Mouse (Mus musculus) heart, adult 2 months (tissue): ENCODE results near the gene Pex1. TPM values are rescaled to one million over a fixed set of nuclear protein-coding genes. Genes with fewer than 3 reads are reported as not detected.

Source experiments
- DNase-seq, 2 experiments: peaks; one replicate each; pipeline ENCODE4 v3.0.0; 2021
- H3K27ac ChIP-seq: fragments of 200-600 bp; 2 replicates; pipeline ENCODE4 v1.8.1; 2022
- H3K27me3 ChIP-seq: fragments of 200-500 bp; 2 replicates; pipeline ENCODE4 v1.6.1; 2012; ENCODE audit warnings: mild to moderate bottlenecking, low read length, inconsistent platforms, mixed read lengths; ENCODE audit not compliant: control insufficient read depth, insufficient read depth
- H3K36me3 ChIP-seq: fragments of 200-500 bp; 2 replicates; pipeline ENCODE4 v1.6.1; 2012; ENCODE audit warnings: low read length, inconsistent platforms; ENCODE audit not compliant: control insufficient read depth, insufficient read depth
- H3K4me1 ChIP-seq: fragments of 200-500 bp; 2 replicates; pipeline ENCODE4 v1.6.1; 2011; ENCODE audit warnings: low read length; ENCODE audit not compliant: control insufficient read depth, insufficient read depth
- H3K4me3 ChIP-seq: fragments of 200-600 bp; 2 replicates; pipeline ENCODE4 v1.8.1; 2022
- H3K79me2 ChIP-seq: fragments of 200-500 bp; replicated peaks from 2 replicates; pipeline ENCODE4 v1.6.1; 2012; ENCODE audit warnings: mild to moderate bottlenecking, inconsistent platforms, low read length, moderate library complexity, mixed read lengths; ENCODE audit not compliant: control insufficient read depth, insufficient read depth
- H3K9ac ChIP-seq: fragments of 200-500 bp; 2 replicates; pipeline ENCODE4 v1.6.1; 2012; ENCODE audit warnings: low read depth, mild to moderate bottlenecking, control low read depth, inconsistent platforms, low read length, mixed read lengths
- CTCF ChIP-seq: fragments of 200-600 bp; IDR thresholded peaks from 2 replicates; pipeline ENCODE4 v1.8.1; 2022; ENCODE audit warnings: antibody characterized with exemption, mild to moderate bottlenecking, moderate library complexity
- EP300 ChIP-seq: fragments of 200-500 bp; IDR thresholded peaks from 2 replicates; pipeline ENCODE4 v1.6.1; 2011; ENCODE audit warnings: low read depth, low read length, control low read depth; ENCODE audit not compliant: insufficient read depth
- POLR2A ChIP-seq: fragments of 200-500 bp; IDR thresholded peaks from 2 replicates; pipeline ENCODE4 v1.6.1; 2011; ENCODE audit warnings: mild to moderate bottlenecking, low read depth, low read length, control low read depth; ENCODE audit not compliant: insufficient read depth
- WGBS: fragments of 180-500 bp; shearing (Covaris S2); methylation state at CpG from one replicate; pipeline ENCODE4 v1.1.7; 2018; 5-methylcytosine and 5-hydroxymethylcytosine counted together
- intact Hi-C: fragments of 180-260 bp; cut with DNase I; formaldehyde crosslinking; loops from one replicate; pipeline ENCODE4 v1.15.1; 2025
- polyA plus RNA-seq: library from polyadenylated mRNA; depleted of rRNA; stranded (reverse); fragments of >200 nt; gene quantifications from 2 replicates; pipeline ENCODE4 v1.2.3, GENCODE M21; 2012
- total RNA-seq, 2 experiments: library from RNA; stranded (reverse); gene quantifications; 2 replicates each; pipeline ENCODE4 v1.2.3; 2021

The Pex1 gene
- total and polyA plus RNA-seq, 3 experiments, result 5.4 to 9.3 (median 8.8) TPM

- Histone ChIP-seq H3K27ac (no peak overlapping the region), H3K4me3 (no peak overlapping the region), H3K36me3 (no peaks in the 10 kb centered on the region; the same call in 1 of the 2 replicates), H3K27me3 (no peaks in the 10 kb centered on the region), H3K79me2 (no peaks in the 10 kb centered on the region), H3K4me1 (no peaks in the 10 kb centered on the region), H3K9ac (no peak overlapping the region)
- DNase-seq, result no peak
- WGBS, result 95% methylated on average over 2 of the region's 2 CpGs
- TF ChIP-seq CTCF, result no peak
- TF ChIP-seq EP300, result no peak
- TF ChIP-seq POLR2A, result no peak
- intact Hi-C loops, result no loop called here
Measured at GRCm38 (mm10) chr5:3577939-3578338, 17.9 kb upstream of the Pex1 start.

- intact Hi-C loops, result no loop called here
- Histone ChIP-seq H3K4me1 (no peaks in the 10 kb centered on the region), H3K4me3 (no peak overlapping the region), H3K79me2 (no peaks in the 10 kb centered on the region), H3K27ac (no peak overlapping the region), H3K36me3 (no peaks in the 10 kb centered on the region; the same call in 1 of the 2 replicates), H3K27me3 (no peaks in the 10 kb centered on the region), H3K9ac (no peak overlapping the region)
- no peak for DNase-seq
- no peak for TF ChIP-seq EP300
- TF ChIP-seq POLR2A, result no peak
- TF ChIP-seq CTCF, result no peak
- 94% methylated on average over 7 of the region's 7 CpGs for WGBS
Measured at GRCm38 (mm10) chr5:3579066-3579465, 16.8 kb upstream of the Pex1 start.

- Histone ChIP-seq H3K4me1 (peaks cover 2% of the 10 kb centered on the region), H3K79me2 (no peaks in the 10 kb centered on the region), H3K36me3 (peaks cover 3% of the 10 kb centered on the region; the same call in 1 of the 2 replicates), H3K27me3 (no peaks in the 10 kb centered on the region), H3K9ac (peak within 1 kb of the TSS; percentile 78), H3K27ac (peak within 1 kb of the TSS; percentile 82), H3K4me3 (peak within 1 kb of the TSS; percentile 81)
- TF ChIP-seq CTCF, result peak; percentile 71
- TF ChIP-seq EP300, result no peak; the same call in 1 of the 2 replicates
- no peak for TF ChIP-seq POLR2A
- under 1% methylated on average over 31 of the region's 31 CpGs for WGBS
- intact Hi-C loops, result loop anchor here (2.0 kb wide), 1 partner anchor 54 kb away; the partner anchor contains the start of gene Fam133b
- DNase-seq, result peak; percentile 81 to 85
Measured at GRCm38 (mm10) chr5:3596399-3596766, 517 bp downstream of the Pex1 start, which contains the start of gene Rbm48. Gene Rbm48, minus strand, starts transcription at chr5:3596585.

- Histone ChIP-seq H3K9ac (no peak overlapping the region), H3K4me3 (no peak overlapping the region; the same call in 1 of the 2 replicates), H3K27me3 (no peaks in the 10 kb centered on the region), H3K36me3 (peaks cover 3% of the 10 kb centered on the region; the same call in 1 of the 2 replicates), H3K27ac (no peak overlapping the region), H3K79me2 (no peaks in the 10 kb centered on the region), H3K4me1 (peaks cover 2% of the 10 kb centered on the region)
- no peak for DNase-seq
- no peak for TF ChIP-seq EP300
- no peak for TF ChIP-seq POLR2A
- TF ChIP-seq CTCF, result no peak
- intact Hi-C loops, result loop anchor here (2.0 kb wide), 1 partner anchor 54 kb away; the partner anchor contains the start of gene Fam133b
Measured at GRCm38 (mm10) chr5:3597171-3597570, 1.3 kb downstream of the Pex1 start.

GRCm38 (mm10) chr5:3598766-3599165 is 2.9 kb downstream of the Pex1 start:
- intact Hi-C loops, result no loop called here
- no peak for TF ChIP-seq POLR2A
- no peak for TF ChIP-seq EP300
- no peak for TF ChIP-seq CTCF
- no peak for DNase-seq
- peaks cover 2% of the 10 kb centered on the region for H3K4me1 ChIP-seq
- H3K36me3 ChIP-seq, result peaks cover 3% of the 10 kb centered on the region; the same call in 1 of the 2 replicates
- H3K27me3 ChIP-seq, result no peaks in the 10 kb centered on the region
- H3K9ac ChIP-seq, result no peak overlapping the region
- no peak overlapping the region for H3K27ac ChIP-seq
- no peaks in the 10 kb centered on the region for H3K79me2 ChIP-seq
- no peak overlapping the region for H3K4me3 ChIP-seq
- 92% methylated on average over 5 of the region's 5 CpGs for WGBS

GRCm38 (mm10) chr5:3600298-3600697 is 4.4 kb downstream of the Pex1 start:
- DNase-seq, result no peak

GRCm38 (mm10) chr5:3600790-3601189 is 4.9 kb downstream of the Pex1 start:
- TF ChIP-seq POLR2A (no peak), EP300 (no peak), CTCF (no peak)
- DNase-seq, result no peak
- Histone ChIP-seq H3K4me3 (no peak overlapping the region), H3K9ac (no peak overlapping the region), H3K79me2 (no peaks in the 10 kb centered on the region), H3K4me1 (no peaks in the 10 kb centered on the region), H3K36me3 (no peaks in the 10 kb centered on the region), H3K27me3 (no peaks in the 10 kb centered on the region), H3K27ac (no peak overlapping the region)
- WGBS, result 87% methylated on average over 3 of the region's 3 CpGs
- intact Hi-C loops, result no loop called here

More at GRCm38 (mm10) chr5:3600298-3600697, 4.4 kb downstream of the Pex1 start:
- peaks cover under 1% of the 10 kb centered on the region; the same call in 1 of the 2 replicates for H3K36me3 ChIP-seq
- WGBS, result 87% methylated on average over 1 of the region's 1 CpGs
- intact Hi-C loops, result no loop called here
- no peaks in the 10 kb centered on the region for H3K27me3 ChIP-seq
- H3K4me1 ChIP-seq, result no peaks in the 10 kb centered on the region
- H3K79me2 ChIP-seq, result no peaks in the 10 kb centered on the region
- TF ChIP-seq POLR2A, result no peak
- no peak overlapping the region for H3K27ac ChIP-seq
- H3K9ac ChIP-seq, result no peak overlapping the region
- H3K4me3 ChIP-seq, result no peak overlapping the region
